Mouse (Mus musculus) lung, postnatal 10 days (tissue): ENCODE results near the gene Zfp956.

Experiments
- DNase-seq: peaks from one replicate; pipeline ENCODE4 v3.0.0; 2021

Zfp956 gene

DNA sequence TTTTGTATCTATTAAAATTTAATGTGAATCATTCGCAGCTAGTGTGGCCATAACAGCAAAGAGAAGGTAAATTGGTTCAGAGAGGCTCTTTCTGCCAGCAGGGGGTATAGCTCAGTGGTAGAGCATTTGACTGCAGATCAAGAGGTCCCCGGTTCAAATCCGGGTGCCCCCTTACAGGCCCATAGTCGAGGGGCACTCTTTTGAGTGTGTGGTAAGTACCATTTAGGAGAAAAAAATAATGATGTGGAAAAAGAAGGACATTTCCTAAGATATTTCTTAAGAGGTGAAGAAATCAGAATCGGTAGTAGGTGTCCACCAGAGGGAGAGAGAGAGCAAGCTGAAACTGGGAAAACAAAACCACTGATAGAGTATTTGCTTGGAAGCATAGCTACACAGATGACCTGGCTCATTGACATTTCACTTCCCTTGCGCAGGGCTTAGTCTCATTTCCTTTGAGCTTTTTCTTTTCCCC lies 25.7 kb downstream of the Zfp956 start:
- DNase-seq = peak; percentile 86

DNA sequence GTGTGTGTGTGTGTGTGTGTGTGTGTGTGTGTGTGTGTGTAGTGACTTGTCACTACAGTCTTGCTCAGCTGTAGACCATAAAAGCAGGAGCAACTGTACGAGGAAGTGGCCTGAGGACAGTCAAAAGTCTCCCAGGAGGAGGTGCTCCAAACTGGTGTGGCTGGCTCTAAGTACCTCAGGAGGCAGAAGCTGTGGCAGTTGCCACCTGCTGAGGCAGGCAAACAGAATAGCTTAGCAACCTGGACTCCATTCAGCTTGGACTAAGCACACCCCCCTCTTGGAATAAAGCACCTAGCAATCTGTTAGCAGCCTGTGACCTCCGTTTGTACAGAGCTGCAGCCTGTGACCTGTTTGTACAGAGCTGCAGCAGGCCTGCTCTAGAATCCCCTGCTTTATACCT lies 30.7 kb downstream of the Zfp956 start:
- no peak for DNase-seq

- peak; percentile 22 for DNase-seq
Measured at GRCm38 (mm10) chr6:47995661-47996060, 42.5 kb downstream of the Zfp956 start.

DNA sequence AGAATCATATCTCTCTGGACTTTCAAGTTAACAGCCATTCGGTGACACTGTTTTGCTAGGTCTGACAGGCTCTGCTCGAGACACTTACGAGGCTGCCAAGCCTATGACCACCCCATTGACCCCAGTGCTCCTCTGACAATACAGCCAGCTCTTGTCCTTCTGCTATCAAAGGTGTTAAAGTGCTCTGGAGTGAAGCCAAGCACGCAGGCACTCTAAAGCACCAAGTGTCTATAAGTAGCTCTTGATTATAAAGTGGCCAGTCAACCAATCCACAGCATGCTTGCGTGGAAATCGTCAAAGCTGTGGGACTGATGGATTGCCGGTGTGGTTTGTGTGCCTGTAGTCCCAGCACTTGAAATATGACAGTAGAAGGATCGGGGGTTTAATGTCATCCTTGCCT lies 57.5 kb downstream of the Zfp956 start:
- DNase-seq = peak; percentile 59
